Mouse (Mus musculus): Measurements from ENCODE around the gene Hist1h2ai. TPM values are rescaled to one million over a fixed set of nuclear protein-coding genes. Genes with fewer than 3 reads are reported as not detected.
A peak's percentile ranks its signal among the peaks of the same experiment; 100 is the strongest.
"Not testable (repeated sequence)": the region's sequence is repeated elsewhere in the genome, so short reads cannot be mapped to it uniquely, and the experiment has no call there.

The Hist1h2ai gene
- total RNA-seq (2021) (1 to 10 TPM; 3.5 to 9.1 TPM), polyA plus RNA-seq (2012; rRNA removed) (1.6 TPM in 1 of 2 replicates, not detected in the other)
- long read RNA-seq, result 0 reads

DNA sequence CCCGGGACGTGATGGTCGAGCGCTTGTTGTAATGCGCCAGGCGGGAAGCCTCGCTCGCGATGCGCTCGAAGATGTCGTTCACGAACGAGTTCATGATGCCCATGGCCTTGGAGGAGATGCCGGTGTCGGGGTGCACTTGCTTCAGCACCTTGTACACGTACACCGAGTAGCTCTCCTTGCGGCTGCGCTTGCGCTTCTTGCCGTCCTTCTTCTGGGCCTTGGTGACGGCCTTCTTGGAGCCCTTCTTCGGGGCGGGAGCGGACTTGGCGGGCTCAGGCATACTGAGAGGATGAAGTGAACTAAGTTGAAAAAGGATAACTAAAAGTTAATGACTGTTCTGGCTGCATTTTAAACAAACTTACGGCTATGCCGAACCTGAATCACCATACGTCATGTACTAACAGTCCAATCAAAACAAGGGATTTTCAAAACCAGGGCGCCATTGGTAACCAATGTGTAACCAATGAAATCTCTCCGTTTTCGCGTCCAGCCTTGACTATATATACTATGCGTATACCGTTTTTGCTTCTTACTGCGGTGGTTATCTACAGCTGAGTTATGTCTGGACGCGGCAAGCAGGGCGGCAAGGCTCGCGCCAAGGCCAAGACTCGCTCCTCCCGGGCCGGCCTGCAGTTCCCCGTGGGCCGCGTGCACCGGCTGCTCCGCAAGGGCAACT lies at the start of gene Hist1h2ai, which contains the start of gene Hist1h2bl:
Hist1h2ai (plus strand) TSS at position 559 of the 676 bp plus-strand sequence.
Hist1h2bl (minus strand) TSS at position 280 of the 676 bp plus-strand sequence.
- under 1% methylated on average over 36 of the region's 50 CpGs for WGBS
- not testable (repeated sequence) for H3K36me3 ChIP-seq (ENCODE audit: control insufficient read depth, insufficient read depth, low read length); H3K79me2 ChIP-seq (replicated peaks; ENCODE audit: control insufficient read depth, insufficient read depth, low read length); H3K4me1 ChIP-seq (ENCODE audit: control insufficient read depth, insufficient read depth, low read length); H3K27me3 ChIP-seq (ENCODE audit: control insufficient read depth, insufficient read depth, low read length)
- peak within 1 kb of the TSS; percentile 69 for H3K9ac ChIP-seq (ENCODE audit: low read depth, low read length)
- peak within 1 kb of the TSS; percentile 54 for H3K4me3 ChIP-seq
- DNase-seq, result peak; percentile 71 to 81
- peak; percentile 88 for TF ChIP-seq POLR2A (IDR thresholded peaks at IDR 0.05; ENCODE audit: insufficient read depth, low read depth, low read length)
- intact Hi-C loops (cut with DNase I), result loop anchor here (1.0 to 10.0 kb wide), 7 partner anchors 18 to 1979 kb away; partner anchors contain the start of genes Hist1h1t, Hist1h4c, Hist1h4d and Hist1h4i
- peak within 1 kb of the TSS; percentile 65 for H3K27ac ChIP-seq

DNA sequence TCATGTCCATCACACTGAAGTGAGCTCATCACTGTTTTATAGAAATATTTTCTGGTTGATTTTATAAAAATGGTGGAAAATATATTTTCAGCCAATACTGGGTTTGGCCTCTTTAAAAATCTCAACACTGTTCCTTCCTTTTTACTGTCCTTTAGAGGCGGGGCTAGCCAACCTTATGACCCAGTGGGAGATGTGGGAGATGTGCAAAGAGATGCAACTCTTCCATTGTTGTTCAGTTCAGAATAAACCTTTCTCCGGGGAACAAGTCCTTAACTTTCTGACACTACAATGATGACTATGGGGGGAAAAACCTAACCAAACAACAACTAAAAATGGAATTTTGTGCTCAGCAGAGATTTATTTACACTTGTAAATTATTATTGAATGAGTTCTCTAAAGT lies 38.9 kb upstream of the Hist1h2ai start, which contains the start of gene Olfr1360:
Olfr1360 (minus strand) TSS at position 101 of the 400 bp plus-strand sequence.
- DNase-seq, result no peak
- no peak within 1 kb of the TSS for H3K9ac ChIP-seq (ENCODE audit: low read depth, low read length)
- H3K27ac ChIP-seq, result no peak within 1 kb of the TSS
- H3K79me2 ChIP-seq (replicated peaks; ENCODE audit: control insufficient read depth, insufficient read depth, low read length), result no peaks in the 10 kb centered on the region
- 81% methylated on average over 2 of the region's 2 CpGs for WGBS
- H3K4me3 ChIP-seq, result no peak within 1 kb of the TSS
- no peaks in the 10 kb centered on the region for H3K27me3 ChIP-seq (ENCODE audit: control insufficient read depth, insufficient read depth, low read length)
- H3K36me3 ChIP-seq (ENCODE audit: control insufficient read depth, insufficient read depth, low read length), result no peaks in the 10 kb centered on the region
- H3K4me1 ChIP-seq (ENCODE audit: control insufficient read depth, insufficient read depth, low read length), result no peaks in the 10 kb centered on the region
- intact Hi-C loops (cut with DNase I), result no loop called here
- TF ChIP-seq POLR2A (IDR thresholded peaks at IDR 0.05; ENCODE audit: insufficient read depth, low read depth, low read length) (no peak), EP300 (IDR thresholded peaks at IDR 0.05; ENCODE audit: insufficient read depth, low read depth, low read length) (no peak), CTCF (IDR thresholded peaks at IDR 0.05) (no peak)

DNA sequence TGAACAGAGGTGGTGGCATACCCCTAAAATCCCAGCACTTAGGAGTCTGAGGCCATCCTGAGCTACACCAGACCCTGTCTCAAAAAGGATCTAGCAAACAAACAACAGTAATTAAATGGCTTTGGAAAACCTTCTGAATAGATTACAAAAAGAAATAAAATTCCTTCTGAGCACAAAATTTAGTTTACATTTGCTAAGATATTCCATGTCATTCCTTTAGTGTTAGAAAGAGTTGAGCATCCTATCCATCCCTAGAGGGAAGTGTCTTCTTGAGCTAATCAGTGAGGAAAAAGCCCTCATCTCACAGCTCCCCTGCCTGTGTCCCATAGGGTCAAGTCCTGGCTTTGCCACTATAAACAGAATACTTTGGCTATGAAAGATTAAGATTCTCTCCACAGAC lies 18.4 kb upstream of the Hist1h2ai start, which contains the start of gene Olfr1359:
Olfr1359 (plus strand) TSS at position 301 of the 400 bp plus-strand sequence.
- Histone ChIP-seq H3K4me3 (no peak within 1 kb of the TSS), H3K27ac (no peak within 1 kb of the TSS), H3K79me2 (replicated peaks; ENCODE audit: control insufficient read depth, insufficient read depth, low read length) (no peaks in the 10 kb centered on the region), H3K27me3 (ENCODE audit: control insufficient read depth, insufficient read depth, low read length) (no peaks in the 10 kb centered on the region), H3K9ac (ENCODE audit: low read depth, low read length) (no peak within 1 kb of the TSS), H3K36me3 (ENCODE audit: control insufficient read depth, insufficient read depth, low read length) (no peaks in the 10 kb centered on the region), H3K4me1 (ENCODE audit: control insufficient read depth, insufficient read depth, low read length) (no peaks in the 10 kb centered on the region)
- no peak for TF ChIP-seq POLR2A (IDR thresholded peaks at IDR 0.05; ENCODE audit: insufficient read depth, low read depth, low read length)
- no peak for TF ChIP-seq EP300 (IDR thresholded peaks at IDR 0.05; ENCODE audit: insufficient read depth, low read depth, low read length)
- no peak for TF ChIP-seq CTCF (IDR thresholded peaks at IDR 0.05)
- intact Hi-C loops (cut with DNase I), result no loop called here
- no peak for DNase-seq

DNA sequence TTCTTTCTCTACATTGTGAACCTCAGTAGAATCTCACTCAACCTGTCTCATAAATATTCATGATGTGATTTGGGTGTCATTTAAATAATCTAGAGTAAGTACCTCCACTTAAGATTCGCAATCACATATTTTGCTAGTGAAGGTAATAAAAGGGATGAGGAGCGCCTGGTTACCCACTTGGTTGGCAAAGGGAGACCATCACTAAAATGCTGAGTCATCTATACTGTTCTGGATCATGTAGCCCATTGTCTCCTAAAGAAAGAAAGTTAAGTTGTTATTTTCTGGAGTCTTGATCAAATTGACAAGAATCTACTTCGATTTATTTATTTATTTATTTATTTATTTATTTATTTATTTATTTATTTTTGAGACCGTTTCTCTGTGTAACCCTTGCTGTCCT lies 9.6 kb upstream of the Hist1h2ai start:
- no peaks in the 10 kb centered on the region for H3K4me1 ChIP-seq (ENCODE audit: control insufficient read depth, insufficient read depth, low read length)
- 64% methylated on average over 4 of the region's 4 CpGs for WGBS

DNA sequence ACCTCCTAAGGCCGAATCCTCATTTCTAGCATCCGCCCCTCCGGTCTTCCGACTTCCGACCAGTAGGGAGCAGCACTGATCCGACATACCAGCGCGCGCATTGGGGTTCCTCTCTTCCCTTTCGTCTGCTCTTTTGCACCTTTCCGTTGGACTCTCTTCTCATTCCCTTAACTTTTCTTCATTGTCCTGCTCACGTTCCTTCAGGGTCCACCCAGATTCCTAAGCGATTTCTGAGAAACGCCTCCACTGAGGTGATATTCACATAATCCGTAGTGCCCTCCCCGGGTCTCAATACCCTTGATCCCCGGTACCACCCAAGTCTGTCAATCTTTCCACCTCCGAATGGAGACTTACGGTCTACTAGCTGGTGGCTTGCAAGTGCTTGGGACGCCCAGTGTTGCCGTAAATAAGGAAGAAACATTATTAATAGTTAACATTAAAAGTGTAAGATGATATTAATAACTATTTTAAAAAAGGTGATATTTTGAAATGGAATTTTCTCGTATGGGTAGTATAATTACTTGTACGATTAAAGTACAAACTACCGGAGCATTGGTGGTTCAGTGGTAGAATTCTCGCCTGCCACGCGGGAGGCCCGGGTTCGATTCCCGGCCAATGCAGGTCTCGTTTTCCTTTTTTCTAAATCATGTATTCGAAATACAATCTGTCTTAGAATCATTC lies 6.1 kb upstream of the Hist1h2ai start:
- under 1% methylated on average over 32 of the region's 32 CpGs for WGBS
- Histone ChIP-seq H3K9ac (ENCODE audit: low read depth, low read length) (peak overlapping the region; percentile 85), H3K4me1 (ENCODE audit: control insufficient read depth, insufficient read depth, low read length) (no peaks in the 10 kb centered on the region), H3K27me3 (ENCODE audit: control insufficient read depth, insufficient read depth, low read length) (no peaks in the 10 kb centered on the region), H3K4me3 (peak overlapping the region; percentile 74), H3K79me2 (replicated peaks; ENCODE audit: control insufficient read depth, insufficient read depth, low read length) (no peaks in the 10 kb centered on the region), H3K36me3 (ENCODE audit: control insufficient read depth, insufficient read depth, low read length) (no peaks in the 10 kb centered on the region), H3K27ac (peak overlapping the region; percentile 78)
- intact Hi-C loops (cut with DNase I), result loop anchor here (2.0 to 10.0 kb wide), 7 partner anchors 205 to 1985 kb away; partner anchors contain the start of genes Hist1h1t, Hist1h4c and Hist1h4d
- peak; percentile 89 to 90 for DNase-seq
- peak; percentile 96; the same call in 1 of the 2 replicates for TF ChIP-seq CTCF (IDR thresholded peaks at IDR 0.05)
- peak; percentile 49 for TF ChIP-seq POLR2A (IDR thresholded peaks at IDR 0.05; ENCODE audit: insufficient read depth, low read depth, low read length)
- 0 out of 2 replicates have a peak, but pooled peaks have one; percentile 49 for TF ChIP-seq EP300 (IDR thresholded peaks at IDR 0.05; ENCODE audit: insufficient read depth, low read depth, low read length)

More for the DNA sequence above, 9.6 kb upstream of the Hist1h2ai start:
- Histone ChIP-seq H3K27me3 (ENCODE audit: control insufficient read depth, insufficient read depth, low read length) (no peaks in the 10 kb centered on the region), H3K79me2 (replicated peaks; ENCODE audit: control insufficient read depth, insufficient read depth, low read length) (no peaks in the 10 kb centered on the region), H3K36me3 (ENCODE audit: control insufficient read depth, insufficient read depth, low read length) (no peaks in the 10 kb centered on the region), H3K27ac (no peak overlapping the region), H3K4me3 (no peak overlapping the region), H3K9ac (ENCODE audit: low read depth, low read length) (no peak overlapping the region)
- TF ChIP-seq POLR2A (IDR thresholded peaks at IDR 0.05; ENCODE audit: insufficient read depth, low read depth, low read length), result no peak
- no peak for TF ChIP-seq EP300 (IDR thresholded peaks at IDR 0.05; ENCODE audit: insufficient read depth, low read depth, low read length)
- no peak for TF ChIP-seq CTCF (IDR thresholded peaks at IDR 0.05)
- DNase-seq, result no peak
- intact Hi-C loops (cut with DNase I), result no loop called here

Data from heart, adult 2 months (tissue).